Mouse (Mus musculus) heart, postnatal 4 days (tissue): Measurements from ENCODE around the gene Slc39a11. TPM values are rescaled to one million over a fixed set of nuclear protein-coding genes. Genes with fewer than 3 reads are reported as not detected.

Experiments
- DNase-seq: peaks from one replicate; pipeline ENCODE4 v3.0.0; 2021
- total RNA-seq, 2 experiments: library from RNA; stranded (reverse); gene quantifications; 2 replicates each; pipeline ENCODE4 v1.2.3; 2021

Slc39a11 gene
- total RNA-seq, 2 experiments from 2014 or later = 8.2 to 9.5 TPM

DNA sequence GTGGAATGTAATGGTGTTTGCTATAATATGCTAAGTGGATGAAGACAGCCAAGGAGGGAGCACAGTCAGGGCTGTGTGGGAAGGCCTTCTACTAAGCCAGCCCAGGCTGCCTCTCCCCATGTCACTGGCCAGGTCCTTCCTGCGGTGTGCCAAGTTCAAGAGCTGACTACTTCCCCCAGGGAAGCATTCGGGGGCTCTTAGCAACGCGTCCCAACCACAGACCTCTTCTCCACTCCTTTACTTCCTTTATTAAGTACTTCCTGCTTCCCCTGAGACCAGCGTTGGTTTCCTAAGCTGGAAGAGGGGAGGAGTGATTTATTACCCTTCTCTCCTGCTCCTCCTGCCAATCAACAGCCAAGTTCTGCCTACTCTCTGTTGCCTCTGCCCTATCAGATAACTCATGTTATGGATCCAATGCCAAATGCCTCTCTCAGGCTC, 315.4 kb downstream of the Slc39a11 start:
- DNase-seq = no peak

- DNase-seq = no peak
These were observed 316.3 kb downstream of the Slc39a11 start for GRCm38 (mm10) chr11:113333535-113333934.

- DNase-seq = no peak
These were observed 319.8 kb downstream of the Slc39a11 start for GRCm38 (mm10) chr11:113330061-113330591.

GRCm38 (mm10) chr11:113327499-113328062, 322.3 kb downstream of the Slc39a11 start:
- DNase-seq = no peak

- DNase-seq = peak; percentile 84
These were observed 323.4 kb downstream of the Slc39a11 start for GRCm38 (mm10) chr11:113326387-113327011.

DNA sequence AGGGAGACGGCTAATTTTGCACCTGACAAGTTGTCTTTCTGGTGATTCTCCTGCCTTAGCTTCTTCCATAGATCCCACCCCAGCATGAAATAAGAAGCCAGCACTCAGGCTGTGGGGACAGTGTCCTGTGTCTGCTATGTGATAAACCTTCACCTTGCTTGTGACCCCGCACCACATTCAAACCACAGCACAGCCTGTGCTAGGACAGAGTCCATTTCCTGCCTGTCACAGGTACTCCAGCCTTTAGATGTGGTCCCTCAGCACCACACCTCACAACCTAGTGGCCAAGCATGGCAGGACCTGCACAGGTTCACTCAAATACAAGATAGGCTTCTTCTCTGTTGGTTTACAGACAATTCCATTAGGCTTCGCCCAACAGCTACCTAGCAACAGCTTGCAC, 328.3 kb downstream of the Slc39a11 start:
- DNase-seq = no peak

DNA sequence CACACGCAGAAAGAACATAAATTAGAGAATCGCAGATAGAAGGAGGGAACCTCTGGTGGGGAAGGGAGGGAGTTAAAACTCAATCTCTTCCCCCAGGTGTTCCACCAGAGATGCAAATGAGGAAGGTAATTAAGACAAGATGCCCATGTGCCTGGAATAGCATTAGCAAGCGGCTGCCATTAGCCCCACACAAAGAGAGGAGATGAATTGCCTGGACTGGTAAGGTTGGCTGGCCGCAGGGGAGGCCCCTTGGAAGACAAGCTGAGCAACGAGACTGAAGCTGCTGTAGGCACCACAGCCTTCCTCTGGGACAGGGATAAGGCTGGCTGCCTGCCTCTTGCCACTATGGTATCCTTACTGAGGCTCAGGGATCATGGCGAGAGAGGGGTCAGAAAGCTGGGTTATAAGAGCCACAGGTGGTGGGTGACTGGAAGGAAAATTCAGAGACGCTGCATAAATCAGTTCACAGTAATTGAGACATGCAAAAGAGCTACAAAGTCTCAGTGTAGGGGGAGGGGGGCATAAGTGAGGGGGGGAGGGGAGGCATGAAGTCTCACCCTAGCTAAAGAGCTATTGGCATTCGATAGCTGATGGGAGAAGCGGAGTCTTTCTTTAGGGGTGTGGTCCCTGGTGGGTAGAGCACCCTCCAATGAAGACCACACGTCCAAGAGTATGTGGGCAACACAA, 340.5 kb downstream of the Slc39a11 start:
- DNase-seq = no peak

- no peak for DNase-seq
These were observed 341.5 kb downstream of the Slc39a11 start for GRCm38 (mm10) chr11:113308256-113308941.

DNA sequence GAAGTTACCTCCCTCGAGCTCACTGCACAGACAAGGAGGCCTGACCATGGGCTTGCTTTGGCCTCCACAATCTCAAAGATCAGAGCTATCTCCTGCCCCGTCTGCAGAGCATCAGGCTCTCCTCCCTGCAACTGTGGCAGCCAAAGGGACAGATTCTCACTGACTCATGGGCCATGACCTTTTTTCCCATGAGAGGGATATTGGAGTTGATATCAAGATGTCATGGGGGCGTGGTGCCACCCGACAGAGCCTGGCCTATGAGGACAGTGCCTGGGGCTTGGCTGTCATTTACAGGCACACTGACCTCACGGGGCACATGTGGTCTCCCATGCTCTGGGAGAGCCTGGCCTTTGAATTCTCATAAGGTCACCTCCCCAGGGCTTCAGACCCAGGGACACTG, 346.7 kb downstream of the Slc39a11 start:
- DNase-seq = no peak

- no peak for DNase-seq
These were observed 350.4 kb downstream of the Slc39a11 start for GRCm38 (mm10) chr11:113299492-113299891.

GRCm38 (mm10) chr11:113297765-113298164, 352.1 kb downstream of the Slc39a11 start:
- DNase-seq = peak; percentile 82

DNA sequence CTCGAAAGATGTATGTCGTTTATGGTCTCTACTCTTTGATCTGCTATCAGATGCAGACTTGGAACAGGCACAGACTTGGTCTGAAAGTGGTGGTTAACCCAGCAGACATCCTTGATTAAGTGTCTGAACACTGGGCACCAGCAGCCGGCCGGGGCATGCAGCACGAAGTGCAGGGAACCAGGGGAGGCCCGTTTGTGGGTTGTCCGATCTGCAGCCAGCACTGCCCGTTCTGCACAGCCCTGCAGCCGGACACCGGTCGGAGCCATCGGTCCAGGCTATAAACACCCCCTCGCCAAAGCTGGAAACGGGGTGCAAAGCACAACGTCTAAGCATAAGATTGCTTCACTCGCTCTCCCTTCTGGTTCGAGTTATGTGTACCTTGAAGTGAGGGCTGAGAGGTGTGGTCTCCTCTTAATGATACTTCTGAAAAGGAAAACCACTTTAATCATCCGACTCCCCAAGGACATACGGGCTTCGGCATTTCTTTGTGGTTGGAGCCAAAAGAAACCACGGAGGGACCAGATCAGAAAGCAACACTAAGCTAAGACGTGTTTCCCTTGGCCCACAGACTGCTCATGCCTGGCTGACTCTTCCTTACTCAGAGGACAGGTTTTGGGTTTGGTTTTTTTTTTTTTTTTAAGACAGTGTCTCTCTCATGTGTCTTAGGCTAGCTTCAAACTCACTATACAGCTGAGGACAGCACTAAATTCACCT, 352.8 kb downstream of the Slc39a11 start:
- DNase-seq = no peak

GRCm38 (mm10) chr11:113296162-113296561, 353.7 kb downstream of the Slc39a11 start:
- DNase-seq = peak; percentile 84

GRCm38 (mm10) chr11:113294518-113294917, 355.4 kb downstream of the Slc39a11 start:
- DNase-seq = peak; percentile 36

DNA sequence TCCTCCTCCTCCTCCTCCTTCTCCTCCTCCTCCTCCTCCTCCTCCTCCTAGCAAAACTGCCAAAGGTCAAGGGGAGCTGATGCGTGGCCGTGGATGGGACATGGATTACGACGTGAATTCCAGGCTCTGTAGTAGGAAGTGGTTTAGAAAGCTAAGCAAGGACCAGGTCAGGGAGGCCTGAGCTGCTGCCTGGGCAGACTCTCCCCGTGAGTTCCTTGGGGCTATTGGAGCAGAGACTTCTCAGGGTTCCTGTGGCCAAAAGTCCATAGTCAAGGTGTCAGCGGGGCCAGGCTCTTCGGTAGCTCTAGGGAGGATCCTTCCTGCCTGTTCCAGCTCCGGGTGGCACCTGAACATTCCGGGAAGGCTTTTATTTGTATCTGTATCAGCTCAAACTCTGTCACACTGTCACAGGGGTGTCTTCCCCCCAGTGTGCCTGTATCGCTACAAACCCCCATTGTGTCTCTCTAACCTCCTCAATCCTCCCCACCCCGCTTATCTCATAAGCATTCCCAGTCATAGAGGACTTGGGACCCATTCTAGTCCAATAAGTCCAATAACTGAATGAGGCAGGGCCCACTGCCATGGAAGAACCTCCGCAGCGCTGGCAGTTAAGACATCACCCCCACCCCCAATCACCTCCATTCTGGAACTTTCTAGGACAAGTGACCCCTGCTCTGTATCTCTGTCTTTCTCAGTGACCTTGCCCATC, 356.8 kb downstream of the Slc39a11 start:
- no peak for DNase-seq

- peak; percentile 49 for DNase-seq
These were observed 357.8 kb downstream of the Slc39a11 start for GRCm38 (mm10) chr11:113291781-113292714.

DNA sequence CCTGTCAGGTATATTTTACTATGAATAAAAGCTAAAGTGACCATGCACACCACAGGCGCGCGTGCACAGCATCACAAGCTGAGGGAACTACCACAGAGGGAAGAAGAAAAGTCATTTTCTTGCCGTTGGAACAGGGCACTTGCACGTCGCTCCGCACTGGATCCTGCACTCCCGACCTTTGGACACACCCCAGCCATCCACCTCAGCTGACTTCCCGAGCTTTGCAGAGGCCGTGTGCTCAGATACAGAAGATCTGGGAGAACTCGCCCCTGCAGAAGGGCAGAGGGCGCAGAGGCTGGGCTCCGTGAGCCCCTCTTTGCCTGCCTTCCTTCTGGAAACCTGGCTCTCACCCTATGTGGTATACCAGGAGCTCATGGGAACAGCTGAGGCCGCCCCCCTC, 359.0 kb downstream of the Slc39a11 start:
- DNase-seq = no peak

DNA sequence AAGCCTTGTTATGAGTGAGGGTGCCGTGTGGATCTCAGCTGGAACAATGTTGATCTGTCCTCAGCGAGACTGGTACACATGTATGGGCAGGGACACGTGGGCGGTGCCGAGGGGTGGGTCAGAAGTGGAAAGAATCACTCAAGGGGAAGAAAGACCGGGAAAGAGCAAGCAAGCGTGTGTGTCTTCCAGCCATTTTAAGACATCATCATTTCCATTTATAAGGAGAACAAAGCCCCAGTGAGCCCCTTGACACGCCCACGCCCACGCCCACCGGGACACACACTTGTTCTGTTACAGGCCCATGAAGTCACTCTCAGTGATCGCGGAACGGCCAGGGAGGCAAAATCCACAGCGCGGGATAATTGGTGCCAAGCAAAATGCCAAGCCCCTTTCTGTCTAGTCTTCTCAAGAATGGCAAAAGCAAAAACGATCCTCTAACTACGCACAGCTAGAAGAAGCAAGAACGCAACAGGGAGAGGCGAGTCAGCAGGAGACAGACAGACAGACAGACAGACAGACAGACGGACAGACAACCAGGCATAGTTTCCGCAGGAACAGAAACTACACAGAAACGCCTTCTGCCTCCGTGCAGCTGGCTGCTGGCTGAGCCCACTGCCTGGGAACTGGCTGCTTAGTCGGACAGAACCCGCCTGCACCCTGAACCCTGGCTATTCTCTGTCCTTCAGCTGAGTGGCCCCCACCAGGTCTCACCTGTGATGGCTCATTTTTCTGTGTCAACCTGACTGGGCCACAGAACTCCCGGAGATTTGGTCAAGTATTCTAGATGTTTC, 364.7 kb downstream of the Slc39a11 start:
- DNase-seq = no peak

GRCm38 (mm10) chr11:113283376-113283811, 366.5 kb downstream of the Slc39a11 start:
- DNase-seq = peak; percentile 24

- no peak for DNase-seq
These were observed 371.6 kb downstream of the Slc39a11 start for GRCm38 (mm10) chr11:113278238-113278637.
